Mouse (Mus musculus) heart, embryonic 13.5 days (tissue): ENCODE measurements at regions not wholly inside any gene's neighbourhood (a gene's known extent, or its start where the extent isn't known, plus 50 kb on each side); places are given as distances from the start of the nearest gene placed in this dataset.

Source experiments
- ATAC-seq: fragments of 200-750 bp; cut with Nextera tagmentation; 2 replicates; pipeline ENCODE4 v1.8.0; 2017; ENCODE audit warnings: moderate TSS enrichment; ENCODE audit not compliant: insufficient number of reproducible peaks, low FRiP score, low TSS enrichment; ENCODE audit errors: extremely low read depth
- H3K27ac ChIP-seq: fragments of 300-500 bp; sonication (generic); replicated peaks from 2 replicates; pipeline ENCODE4 v1.5.1; 2015; ENCODE audit warnings: moderate library complexity, mild to moderate bottlenecking, inconsistent platforms
- H3K27me3 ChIP-seq: fragments of 300-500 bp; sonication (generic); replicated peaks from 2 replicates; pipeline ENCODE4 v1.6.1; 2015; ENCODE audit warnings: mild to moderate bottlenecking, inconsistent platforms
- H3K36me3 ChIP-seq: fragments of 300-500 bp; sonication (generic); 2 replicates; pipeline ENCODE4 v1.6.1; 2015; ENCODE audit warnings: mild to moderate bottlenecking, inconsistent platforms
- H3K4me1 ChIP-seq: fragments of 300-500 bp; sonication (generic); 2 replicates; pipeline ENCODE4 v1.6.1; 2015; ENCODE audit warnings: inconsistent platforms
- H3K4me2 ChIP-seq: fragments of 300-500 bp; sonication (generic); 2 replicates; pipeline ENCODE4 v1.6.1; 2015; ENCODE audit warnings: inconsistent platforms, mild to moderate bottlenecking, moderate library complexity
- H3K4me3 ChIP-seq: fragments of 300-500 bp; sonication (generic); 2 replicates; pipeline ENCODE4 v1.5.1; 2015; ENCODE audit warnings: moderate library complexity, mild to moderate bottlenecking, inconsistent platforms
- H3K9ac ChIP-seq: fragments of 300-500 bp; sonication (generic); 2 replicates; pipeline ENCODE4 v1.6.1; 2015; ENCODE audit warnings: inconsistent platforms, mild to moderate bottlenecking, moderate library complexity
- H3K9me3 ChIP-seq: fragments of 300-500 bp; sonication (generic); 2 replicates; pipeline ENCODE4 v1.6.1; 2016; ENCODE audit warnings: inconsistent platforms
- WGBS: fragments of 180-500 bp; shearing (Covaris S2); methylation state at CpG from one replicate; pipeline ENCODE4 v1.1.7; 2015; ENCODE audit warnings: mixed read lengths; 5-methylcytosine and 5-hydroxymethylcytosine counted together

DNA sequence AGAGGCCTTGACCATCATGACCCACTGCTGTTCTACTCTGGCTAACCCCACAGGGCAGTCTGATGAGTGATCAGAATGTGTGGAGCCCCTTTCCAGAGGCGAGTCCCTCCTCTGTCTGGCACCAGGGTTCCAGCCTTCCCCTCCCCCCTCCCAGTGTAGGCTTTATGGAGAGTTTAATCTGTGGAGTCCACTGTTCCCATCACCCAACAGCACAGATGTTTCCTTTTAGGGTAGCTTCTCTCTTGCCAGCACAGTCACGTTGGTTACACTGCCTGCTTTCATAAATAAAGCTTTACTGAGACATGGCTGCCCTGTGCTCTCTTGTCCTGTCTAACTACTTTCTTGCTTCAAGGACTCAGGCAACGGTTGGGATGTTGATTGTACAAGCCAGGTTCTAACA is 76.9 kb upstream of the Sulf2 start:
- no peak overlapping the region for H3K4me2 ChIP-seq
- no peaks in the 10 kb centered on the region for H3K9me3 ChIP-seq
- no peaks in the 10 kb centered on the region for H3K36me3 ChIP-seq
- H3K9ac ChIP-seq: no peak overlapping the region
- 0 out of 2 replicates have a peak overlapping the region, but pooled peaks have one; percentile 22 for H3K27ac ChIP-seq
- H3K4me1 ChIP-seq: peaks cover 20% of the 10 kb centered on the region
- WGBS: 22% methylated on average over 3 of the region's 3 CpGs
- ATAC-seq: no peak
- no peaks in the 10 kb centered on the region for H3K27me3 ChIP-seq
- H3K4me3 ChIP-seq: no peak overlapping the region

DNA sequence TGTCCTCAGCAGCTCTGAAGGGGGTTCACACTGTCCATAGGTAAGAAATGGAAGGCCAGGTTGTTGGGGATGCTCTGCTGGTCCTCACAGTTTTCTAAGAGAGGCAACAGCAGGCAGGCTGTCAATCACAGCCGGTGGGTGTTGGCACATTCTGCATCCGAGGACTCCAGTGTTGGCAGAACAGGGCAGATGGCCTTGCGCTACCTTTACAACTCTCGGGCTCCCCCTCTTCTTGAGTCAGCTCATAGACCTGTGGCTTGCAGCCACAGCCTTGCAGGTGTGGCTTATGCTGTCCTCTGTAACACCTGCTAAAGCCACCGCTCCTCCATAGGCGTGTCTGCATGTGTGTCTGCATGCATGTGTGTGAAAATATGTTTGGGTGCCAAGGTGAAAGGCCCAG is 75.2 kb upstream of the Sulf2 start:
- WGBS: 81% methylated on average over 6 of the region's 6 CpGs
- Histone ChIP-seq H3K4me1 (peaks cover 27% of the 10 kb centered on the region), H3K36me3 (no peaks in the 10 kb centered on the region), H3K27ac (no peak overlapping the region), H3K4me2 (no peak overlapping the region), H3K9ac (no peak overlapping the region), H3K9me3 (no peaks in the 10 kb centered on the region), H3K27me3 (no peaks in the 10 kb centered on the region), H3K4me3 (no peak overlapping the region)
- no peak for ATAC-seq

DNA sequence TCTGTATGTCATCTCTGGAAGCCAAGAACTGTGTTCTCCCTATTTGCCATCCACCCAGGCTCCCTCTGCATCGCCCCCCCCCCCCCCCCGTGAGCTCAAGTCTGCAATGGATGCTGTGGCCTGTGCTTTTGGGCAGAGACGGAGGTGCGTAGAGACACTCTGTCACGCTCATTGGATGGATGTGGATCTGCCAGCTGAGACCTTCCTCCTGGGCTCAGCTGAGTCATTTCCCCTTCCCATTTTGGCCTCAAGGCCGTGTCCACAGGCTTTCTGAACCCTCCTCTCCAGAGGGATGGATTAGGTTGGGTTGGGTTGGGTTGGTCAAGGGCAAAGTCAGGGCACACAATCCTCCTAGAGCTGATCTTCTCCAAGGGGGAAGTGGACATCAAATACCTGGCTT is 72.9 kb upstream of the Sulf2 start:
- Histone ChIP-seq H3K27me3 (no peaks in the 10 kb centered on the region), H3K9me3 (no peaks in the 10 kb centered on the region), H3K36me3 (no peaks in the 10 kb centered on the region), H3K4me3 (no peak overlapping the region), H3K9ac (no peak overlapping the region), H3K27ac (no peak overlapping the region), H3K4me1 (peaks cover 27% of the 10 kb centered on the region), H3K4me2 (no peak overlapping the region)
- WGBS: 67% methylated on average over 5 of the region's 6 CpGs
- ATAC-seq: no peak

DNA sequence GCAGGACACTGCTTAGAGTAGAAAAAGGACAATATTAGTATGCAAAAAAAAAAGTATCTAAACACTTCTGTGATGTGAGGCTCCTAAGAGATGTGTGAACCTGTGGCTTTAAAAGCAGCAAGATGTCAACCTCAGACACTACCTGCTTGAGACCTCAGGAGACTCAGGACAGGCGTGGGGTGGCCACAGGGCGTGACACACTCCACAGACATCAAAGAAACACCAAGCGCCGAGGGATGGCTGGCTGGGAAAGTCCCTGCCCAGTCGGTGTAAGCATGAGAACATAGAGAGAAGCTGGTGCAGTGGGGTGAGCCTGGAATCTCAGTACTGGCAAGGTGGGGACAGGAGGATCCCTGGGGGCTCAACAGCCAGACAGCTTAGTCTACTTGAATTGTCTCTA is 72.0 kb upstream of the Sulf2 start:
- Histone ChIP-seq H3K27ac (no peak overlapping the region), H3K36me3 (no peaks in the 10 kb centered on the region), H3K4me1 (peaks cover 18% of the 10 kb centered on the region), H3K27me3 (no peaks in the 10 kb centered on the region), H3K4me2 (no peak overlapping the region), H3K9ac (no peak overlapping the region), H3K9me3 (no peaks in the 10 kb centered on the region), H3K4me3 (no peak overlapping the region)
- WGBS: 46% methylated on average over 5 of the region's 5 CpGs
- ATAC-seq: no peak

DNA sequence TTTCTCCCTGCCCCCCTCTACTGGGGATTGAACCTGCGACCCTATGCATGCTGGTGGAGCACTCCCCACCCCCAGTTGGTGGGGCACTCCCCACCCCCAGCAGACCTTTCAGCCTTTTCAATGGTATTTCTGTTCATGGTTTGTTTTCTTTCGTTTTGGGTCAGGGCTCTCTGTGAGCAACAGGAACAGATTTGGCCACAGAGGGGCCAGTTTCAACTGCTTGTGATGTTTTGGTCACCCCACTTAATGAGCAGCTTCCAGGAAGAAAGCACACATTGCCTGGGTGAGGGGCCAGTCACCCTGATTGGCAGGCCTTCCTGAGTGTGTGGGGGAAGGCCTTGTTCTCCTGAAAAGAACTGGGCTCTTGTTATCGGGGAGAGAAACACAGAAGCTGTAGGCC is 71.5 kb upstream of the Sulf2 start:
- Histone ChIP-seq H3K27me3 (no peaks in the 10 kb centered on the region), H3K27ac (no peak overlapping the region), H3K9ac (no peak overlapping the region), H3K4me1 (peaks cover 12% of the 10 kb centered on the region), H3K9me3 (no peaks in the 10 kb centered on the region), H3K4me3 (no peak overlapping the region), H3K36me3 (no peaks in the 10 kb centered on the region), H3K4me2 (no peak overlapping the region)
- no peak for ATAC-seq
- 30% methylated on average over 3 of the region's 3 CpGs for WGBS

DNA sequence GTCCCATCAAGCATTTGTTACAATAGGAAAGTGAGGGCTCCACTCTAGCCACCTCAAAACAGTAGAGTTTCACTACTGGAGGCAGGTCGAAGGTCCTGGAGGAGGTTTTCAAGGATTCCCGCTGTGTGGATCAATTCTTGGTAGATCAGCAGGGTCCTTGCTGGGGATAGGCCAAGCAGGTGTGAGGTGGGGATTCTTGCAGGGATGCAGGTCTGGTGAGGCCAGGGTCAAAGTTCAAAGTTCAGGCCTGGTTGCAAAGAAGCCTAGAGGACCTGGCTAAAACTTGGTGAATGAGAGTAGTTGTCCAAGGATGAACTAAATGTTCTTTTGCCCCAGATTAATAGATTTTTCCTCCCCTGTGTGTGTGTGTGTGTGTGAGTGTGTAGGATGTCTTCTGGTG is 70.9 kb upstream of the Sulf2 start:
- Histone ChIP-seq H3K9ac (no peak overlapping the region), H3K4me2 (no peak overlapping the region), H3K9me3 (no peaks in the 10 kb centered on the region), H3K27me3 (no peaks in the 10 kb centered on the region), H3K4me3 (no peak overlapping the region), H3K36me3 (no peaks in the 10 kb centered on the region), H3K27ac (no peak overlapping the region), H3K4me1 (peaks cover 12% of the 10 kb centered on the region)
- ATAC-seq: no peak
- WGBS: 91% methylated on average over 2 of the region's 2 CpGs

DNA sequence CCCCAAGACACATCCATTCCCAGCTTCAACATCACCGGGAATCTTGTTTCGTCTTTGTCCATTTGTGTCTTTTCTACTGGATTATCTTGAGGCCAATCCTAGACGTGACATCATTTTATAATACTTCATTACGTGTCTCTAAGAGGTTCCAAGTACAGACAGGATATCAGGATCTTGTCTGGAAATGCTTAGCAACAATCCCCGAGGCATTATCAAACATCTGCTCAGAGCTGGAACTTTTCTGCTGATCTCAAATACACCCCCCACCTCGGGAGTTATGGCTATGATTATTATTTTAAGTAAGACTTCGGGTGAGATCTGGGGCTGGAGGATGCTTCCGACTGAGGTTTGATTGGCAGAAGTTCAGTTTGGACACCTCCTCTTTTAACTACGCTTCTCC is 69.9 kb upstream of the Sulf2 start:
- no peak overlapping the region for H3K9ac ChIP-seq
- WGBS: 75% methylated on average over 9 of the region's 9 CpGs
- H3K9me3 ChIP-seq: no peaks in the 10 kb centered on the region
- no peak overlapping the region for H3K4me3 ChIP-seq
- H3K27me3 ChIP-seq: no peaks in the 10 kb centered on the region
- H3K27ac ChIP-seq: no peak overlapping the region
- H3K36me3 ChIP-seq: no peaks in the 10 kb centered on the region
- peaks cover 19% of the 10 kb centered on the region for H3K4me1 ChIP-seq
- ATAC-seq: no peak
- H3K4me2 ChIP-seq: no peak overlapping the region

DNA sequence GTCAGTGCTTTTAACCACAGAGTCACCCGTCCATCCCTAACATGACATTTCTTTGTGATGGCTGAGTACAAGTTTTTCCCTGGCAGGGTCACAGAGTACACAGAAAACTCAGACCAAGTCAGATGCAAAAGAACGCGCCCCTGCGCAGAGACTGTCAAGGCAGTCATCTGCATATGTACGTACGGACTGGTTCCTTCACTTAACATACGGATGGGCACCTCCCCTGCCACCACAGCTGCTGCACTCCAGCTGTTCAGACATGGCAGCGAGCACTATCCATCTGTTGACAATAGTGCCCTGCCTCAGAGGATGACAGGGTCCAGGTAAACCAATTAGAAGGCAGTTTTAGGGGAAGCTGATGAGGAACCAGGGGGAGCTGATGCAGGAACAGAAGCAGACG is 63.3 kb upstream of the Sulf2 start:
- no peak overlapping the region for H3K4me3 ChIP-seq
- no peak overlapping the region for H3K9ac ChIP-seq
- H3K27ac ChIP-seq: no peak overlapping the region
- H3K4me1 ChIP-seq: peaks cover 21% of the 10 kb centered on the region
- peaks cover 27% of the 10 kb centered on the region for H3K27me3 ChIP-seq
- whole genome bisulfite sequencing: 74% methylated on average over 9 of the region's 9 CpGs
- no peaks in the 10 kb centered on the region for H3K9me3 ChIP-seq
- no peak overlapping the region for H3K4me2 ChIP-seq
- ATAC-seq: no peak
- no peaks in the 10 kb centered on the region for H3K36me3 ChIP-seq

DNA sequence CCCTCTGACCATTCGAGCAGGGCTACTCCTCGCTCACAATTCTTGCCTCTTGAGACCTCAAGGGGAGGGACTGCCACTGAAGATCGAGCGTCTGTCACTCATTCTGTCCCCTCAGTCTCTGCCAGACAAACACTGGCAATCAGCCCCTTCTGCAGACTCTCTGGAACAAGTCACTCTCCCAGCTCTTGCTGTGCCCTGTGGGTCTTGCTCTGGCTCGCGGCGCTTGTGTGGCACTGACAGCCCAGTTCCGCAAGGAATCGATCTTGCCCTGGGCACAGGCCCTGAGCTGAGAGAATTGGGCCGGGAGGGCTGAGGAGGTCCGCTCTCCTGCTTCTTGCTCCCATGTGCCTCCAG is 61.0 kb upstream of the Sulf2 start:
- no peak for ATAC-seq
- 79% methylated on average over 11 of the region's 11 CpGs for WGBS
- no peak overlapping the region for H3K4me3 ChIP-seq
- no peak overlapping the region for H3K4me2 ChIP-seq
- no peaks in the 10 kb centered on the region for H3K36me3 ChIP-seq
- no peaks in the 10 kb centered on the region for H3K9me3 ChIP-seq
- no peak overlapping the region for H3K27ac ChIP-seq
- H3K9ac ChIP-seq: no peak overlapping the region
- H3K27me3 ChIP-seq: peaks cover 27% of the 10 kb centered on the region
- peaks cover 21% of the 10 kb centered on the region for H3K4me1 ChIP-seq

DNA sequence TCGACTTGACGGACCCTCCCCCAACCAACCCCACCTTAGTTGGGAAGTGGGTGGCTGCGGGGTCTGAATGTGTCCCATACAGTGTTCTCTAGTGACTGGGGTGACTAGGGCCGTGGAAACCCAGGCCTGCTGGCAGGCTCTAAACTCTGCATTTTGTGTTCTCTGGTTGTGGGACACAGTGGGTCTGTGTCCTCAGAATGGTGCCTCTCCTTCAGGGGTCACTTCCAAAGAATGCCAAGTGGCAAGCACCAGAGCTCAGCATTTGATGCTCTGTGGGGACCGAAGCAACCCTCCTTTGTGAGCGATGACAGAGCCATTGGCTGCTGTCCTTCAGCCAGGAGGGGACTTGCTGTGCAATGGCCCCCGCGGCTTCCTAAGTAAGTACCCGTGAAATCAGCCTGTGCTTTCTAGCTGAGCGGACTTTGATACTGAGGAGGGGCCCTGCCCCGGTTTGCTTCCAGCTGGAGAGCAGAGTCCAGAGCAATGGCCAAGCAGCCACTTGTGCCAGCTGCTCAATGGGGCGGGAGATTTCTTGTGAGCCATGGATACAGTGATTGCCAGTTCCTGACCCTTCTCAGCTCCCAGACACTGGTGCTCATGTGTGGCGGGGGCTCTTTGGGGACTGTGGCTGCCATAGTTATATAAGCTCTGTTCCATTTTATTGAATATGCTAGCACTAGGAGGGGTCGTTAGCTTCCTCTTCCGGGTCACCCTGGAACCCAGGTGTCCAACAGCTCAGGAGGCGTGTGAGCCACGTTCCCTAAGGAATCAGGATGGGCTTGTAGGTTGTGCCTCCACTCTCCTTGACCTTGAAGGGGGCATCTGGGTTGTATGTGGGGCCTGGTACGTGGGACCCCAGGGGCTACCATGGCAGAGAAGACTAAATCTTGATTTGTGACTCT is 60.4 kb upstream of the Sulf2 start:
- no peak overlapping the region for H3K27ac ChIP-seq
- peaks cover 18% of the 10 kb centered on the region for H3K4me1 ChIP-seq
- 61% methylated on average over 18 of the region's 18 CpGs for WGBS
- H3K27me3 ChIP-seq: peaks cover 27% of the 10 kb centered on the region
- no peak overlapping the region for H3K9ac ChIP-seq
- no peaks in the 10 kb centered on the region for H3K36me3 ChIP-seq
- H3K4me2 ChIP-seq: no peak overlapping the region
- H3K9me3 ChIP-seq: no peaks in the 10 kb centered on the region; the same call in 1 of the 2 replicates
- H3K4me3 ChIP-seq: no peak overlapping the region
- no peak for ATAC-seq

DNA sequence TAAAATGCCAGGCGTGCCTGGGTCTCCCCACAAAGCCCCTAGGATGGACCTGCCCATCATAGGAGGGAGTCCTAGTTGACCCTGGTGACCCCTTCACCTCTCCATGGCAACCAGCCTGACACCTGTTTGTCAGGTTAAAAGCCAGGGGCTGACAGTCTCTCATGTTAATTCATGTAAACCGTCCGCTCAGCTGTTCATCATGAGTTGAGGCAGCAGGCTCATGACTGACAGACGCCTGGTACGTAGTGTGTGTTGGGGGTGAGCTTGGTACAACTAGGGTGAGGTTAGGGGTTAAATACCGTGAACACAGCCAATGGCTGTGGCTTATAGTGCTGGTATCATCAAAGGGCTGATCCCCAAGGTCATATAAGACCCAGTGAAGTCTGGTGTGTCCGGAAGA is 59.7 kb upstream of the Sulf2 start:
- no peak overlapping the region for H3K9ac ChIP-seq
- no peaks in the 10 kb centered on the region for H3K36me3 ChIP-seq
- no peak for ATAC-seq
- H3K27ac ChIP-seq: no peak overlapping the region
- no peak overlapping the region for H3K4me3 ChIP-seq
- no peak overlapping the region for H3K4me2 ChIP-seq
- peaks cover 12% of the 10 kb centered on the region for H3K4me1 ChIP-seq
- H3K9me3 ChIP-seq: no peaks in the 10 kb centered on the region; the same call in 1 of the 2 replicates
- peaks cover 27% of the 10 kb centered on the region for H3K27me3 ChIP-seq
- WGBS: 76% methylated on average over 7 of the region's 7 CpGs

DNA sequence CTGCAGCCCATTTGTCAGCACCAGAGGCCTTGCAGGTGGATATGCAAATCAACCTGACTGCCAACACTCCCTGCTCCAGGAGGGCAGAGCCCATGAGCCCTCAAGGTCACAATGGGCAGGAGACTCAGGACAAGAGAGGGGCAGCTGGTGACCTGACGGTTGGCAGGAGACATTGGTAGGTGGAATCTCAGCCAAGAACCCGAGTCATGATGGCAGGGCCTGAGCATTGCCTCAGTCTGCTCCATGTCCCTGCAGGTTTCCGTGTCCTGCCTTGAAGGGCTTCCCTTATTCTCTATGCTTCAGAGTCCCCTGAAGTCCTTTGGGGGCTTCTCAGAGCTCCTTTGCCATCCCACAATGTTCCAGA is 51.7 kb upstream of the Sulf2 start:
- Histone ChIP-seq H3K4me1 (peaks cover 47% of the 10 kb centered on the region), H3K4me3 (no peak overlapping the region), H3K9ac (no peak overlapping the region), H3K4me2 (no peak overlapping the region), H3K27me3 (0 out of 2 replicates have a peak, but pooled peaks cover under 1% of the 10 kb centered on the region), H3K9me3 (no peaks in the 10 kb centered on the region; the same call in 1 of the 2 replicates), H3K36me3 (no peaks in the 10 kb centered on the region), H3K27ac (peak overlapping the region; percentile 57; the same call in 1 of the 2 replicates)
- 66% methylated on average over 3 of the region's 3 CpGs for WGBS
- ATAC-seq: no peak
